Mouse (Mus musculus) heart, embryonic 10.5 days (tissue): Measurements from ENCODE around the gene Bdkrb1. TPM values are rescaled to one million over a fixed set of nuclear protein-coding genes. Genes with fewer than 3 reads are reported as not detected.

Source experiments
- DNase-seq: peaks from one replicate; pipeline ENCODE4 v3.0.0-alpha.2; 2017; ENCODE audit warnings: low spot score
- H3K27ac ChIP-seq: fragments of 300-500 bp; sonication (generic); 2 replicates; pipeline ENCODE4 v1.5.1; 2016; ENCODE audit warnings: mild to moderate bottlenecking
- H3K27me3 ChIP-seq: fragments of 300-500 bp; sonication (generic); 2 replicates; pipeline ENCODE4 v1.6.1; 2016; ENCODE audit warnings: mild to moderate bottlenecking; ENCODE audit not compliant: poor library complexity, insufficient read depth, severe bottlenecking
- H3K36me3 ChIP-seq: fragments of 300-500 bp; sonication (generic); 2 replicates; pipeline ENCODE4 v1.6.1; 2016; ENCODE audit warnings: mild to moderate bottlenecking, moderate library complexity
- H3K4me1 ChIP-seq: fragments of 300-500 bp; sonication (generic); 2 replicates; pipeline ENCODE4 v1.6.1; 2016; ENCODE audit warnings: mild to moderate bottlenecking
- H3K4me3 ChIP-seq: fragments of 300-500 bp; sonication (generic); 2 replicates; pipeline ENCODE4 v1.5.1; 2016; ENCODE audit warnings: mild to moderate bottlenecking, moderate library complexity
- H3K9me3 ChIP-seq: fragments of 300-500 bp; sonication (generic); 2 replicates; pipeline ENCODE4 v1.6.1; 2016; ENCODE audit warnings: mild to moderate bottlenecking, moderate library complexity
- WGBS: fragments of 180-500 bp; shearing (Covaris S2); methylation state at CpG from one replicate; pipeline ENCODE4 v1.1.7; 2016; 5-methylcytosine and 5-hydroxymethylcytosine counted together
- polyA plus RNA-seq: library from polyadenylated mRNA; unstranded; fragments of >200 nt; fragmentation: Nextera tagmentation; extraction: Ambion mirVana; gene quantifications from 2 replicates; pipeline ENCODE4 v1.2.1, GENCODE M21; 2016

Bdkrb1 gene
- polyA plus RNA-seq, result 0.22 TPM in 1 of 2 replicates, not detected in the other

DNA sequence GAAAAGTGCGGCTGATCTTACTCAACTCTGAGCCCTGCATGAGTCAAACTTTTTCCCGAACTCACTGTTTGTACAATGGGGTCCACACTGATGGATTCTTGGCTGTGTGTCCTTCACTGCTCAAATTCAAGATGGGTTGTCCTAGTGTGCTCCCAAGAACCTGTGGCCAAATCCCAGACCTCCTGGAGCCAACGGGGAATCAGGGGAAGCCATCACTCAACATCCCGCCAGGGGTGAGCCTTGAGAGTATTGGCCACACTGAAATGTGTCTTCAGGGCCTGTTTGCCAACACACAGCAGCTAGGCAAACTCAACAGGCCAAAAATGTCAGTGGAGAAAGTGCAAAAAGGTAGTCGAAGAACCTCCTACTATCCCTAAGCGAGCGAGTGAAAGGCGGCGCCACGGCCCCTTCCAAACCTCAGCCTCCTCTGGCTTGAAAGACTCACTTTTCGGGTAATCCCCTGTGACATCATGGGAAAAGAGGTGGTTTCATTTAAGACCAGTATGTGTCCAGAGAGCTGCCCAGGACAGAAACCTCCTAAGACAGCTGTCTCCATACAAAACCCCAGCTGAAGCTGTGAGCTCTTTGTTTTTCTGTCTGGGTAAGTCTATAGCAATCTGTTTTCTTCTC is at the start of gene Bdkrb1:
Gene Bdkrb1 (plus strand): TSS at position 505 of the 630 bp plus-strand sequence.
- Histone ChIP-seq H3K36me3 (no peaks in the 10 kb centered on the region), H3K4me3 (no peak within 1 kb of the TSS), H3K9me3 (no peaks in the 10 kb centered on the region), H3K27ac (no peak within 1 kb of the TSS), H3K27me3 (no peaks in the 10 kb centered on the region), H3K4me1 (peaks cover 31% of the 10 kb centered on the region; the same call in 1 of the 2 replicates)
- no peak for DNase-seq
- 75% methylated on average over 11 of the region's 11 CpGs for WGBS

DNA sequence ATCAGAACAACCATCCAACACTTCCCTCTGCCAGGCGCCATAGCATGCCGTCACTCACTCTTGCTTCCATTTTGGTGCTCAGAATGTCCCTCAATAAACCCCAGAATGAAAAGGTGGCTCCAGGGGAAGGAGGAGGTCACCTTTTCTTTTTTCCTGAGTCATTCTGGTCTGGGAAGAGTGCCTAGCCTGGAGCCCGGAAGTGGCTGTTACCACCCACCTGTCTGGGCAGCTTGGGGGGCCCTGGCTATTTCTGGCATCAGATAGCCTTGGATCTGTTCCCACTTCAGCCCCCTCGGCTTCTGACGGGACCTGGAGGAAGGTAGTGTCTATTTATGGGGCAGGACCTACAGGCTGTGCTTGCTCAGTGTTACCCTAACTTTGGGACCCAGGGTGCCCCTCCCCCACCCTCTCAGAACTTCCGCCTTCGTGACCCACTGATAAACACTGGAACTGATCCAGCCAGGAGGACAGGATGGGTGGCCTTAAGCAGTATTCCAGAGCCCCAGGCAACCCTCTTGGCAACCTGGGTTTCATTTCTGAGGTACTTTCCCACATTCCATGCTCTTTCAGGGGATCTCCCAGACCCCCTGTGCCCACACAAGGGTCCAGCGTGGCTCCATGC is 48.6 kb upstream of the Bdkrb1 start:
- DNase-seq, result no peak
- Histone ChIP-seq H3K4me3 (no peak overlapping the region), H3K27me3 (peaks cover 4% of the 10 kb centered on the region), H3K4me1 (peaks cover 56% of the 10 kb centered on the region), H3K27ac (peak overlapping the region; percentile 86), H3K9me3 (no peaks in the 10 kb centered on the region), H3K36me3 (no peaks in the 10 kb centered on the region)
- 44% methylated on average over 8 of the region's 8 CpGs for WGBS

DNA sequence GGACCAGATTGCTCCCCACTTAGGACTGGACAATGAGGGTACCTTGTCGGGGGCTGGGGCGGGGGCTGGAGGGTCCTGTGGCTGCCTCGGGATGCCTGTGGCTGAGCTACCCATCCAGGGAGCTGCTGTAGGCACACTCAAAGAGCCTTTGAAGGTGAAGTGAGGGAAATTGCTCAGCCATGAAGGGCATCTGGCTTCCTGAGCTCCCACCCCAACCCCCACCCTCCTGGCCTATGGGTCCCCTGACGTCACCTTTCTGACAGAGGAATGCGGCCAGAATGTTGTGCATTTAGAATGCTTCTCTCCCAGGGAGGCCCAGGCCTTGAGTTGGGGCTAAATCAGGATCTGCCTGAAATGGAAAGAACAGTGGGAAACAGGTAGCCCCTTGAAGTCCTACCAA is 47.7 kb upstream of the Bdkrb1 start:
- Histone ChIP-seq H3K4me3 (0 out of 2 replicates have a peak overlapping the region, but pooled peaks have one; percentile 2), H3K4me1 (peaks cover 52% of the 10 kb centered on the region), H3K9me3 (no peaks in the 10 kb centered on the region), H3K36me3 (no peaks in the 10 kb centered on the region), H3K27me3 (peaks cover 4% of the 10 kb centered on the region), H3K27ac (peak overlapping the region; percentile 86)
- DNase-seq, result peak; percentile 82
- WGBS, result 39% methylated on average over 5 of the region's 5 CpGs

DNA sequence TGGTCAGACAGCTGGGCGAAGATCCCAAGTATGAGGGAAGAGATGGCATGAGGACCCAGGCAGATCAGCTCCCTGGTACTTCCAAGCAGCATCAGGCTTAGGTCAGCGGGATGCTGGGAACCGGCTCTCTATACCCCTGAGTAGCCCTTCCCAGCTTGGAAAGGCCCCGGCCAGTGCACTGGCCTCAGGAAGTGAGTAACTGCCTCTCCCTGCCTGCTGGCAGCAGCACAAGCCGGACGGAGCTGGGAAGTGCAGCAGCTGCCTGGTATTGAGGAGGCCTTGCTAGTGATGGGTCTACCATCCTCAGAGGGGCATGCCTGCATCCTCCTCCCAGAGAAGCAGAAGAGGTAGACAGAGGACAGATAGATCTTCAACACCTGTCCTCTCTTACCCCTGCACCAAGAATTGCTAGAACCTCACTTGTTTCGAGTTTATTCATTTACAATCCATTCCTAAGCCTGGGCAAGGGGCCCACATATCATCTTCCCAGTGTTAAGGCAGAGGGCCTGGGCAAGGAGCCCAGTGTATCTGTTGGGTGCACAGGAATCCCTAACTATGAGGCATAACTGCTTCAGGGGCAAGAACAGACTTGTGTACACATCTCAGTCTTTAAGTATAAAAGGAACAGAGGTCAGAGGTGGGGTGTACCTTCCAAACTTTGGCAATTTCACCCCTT is 45.5 kb upstream of the Bdkrb1 start:
- Histone ChIP-seq H3K27ac (peak overlapping the region; percentile 86; the same call in 1 of the 2 replicates), H3K36me3 (no peaks in the 10 kb centered on the region), H3K4me1 (peaks cover 58% of the 10 kb centered on the region), H3K4me3 (no peak overlapping the region), H3K9me3 (no peaks in the 10 kb centered on the region), H3K27me3 (peaks cover 20% of the 10 kb centered on the region)
- DNase-seq, result no peak
- 53% methylated on average over 7 of the region's 7 CpGs for WGBS

DNA sequence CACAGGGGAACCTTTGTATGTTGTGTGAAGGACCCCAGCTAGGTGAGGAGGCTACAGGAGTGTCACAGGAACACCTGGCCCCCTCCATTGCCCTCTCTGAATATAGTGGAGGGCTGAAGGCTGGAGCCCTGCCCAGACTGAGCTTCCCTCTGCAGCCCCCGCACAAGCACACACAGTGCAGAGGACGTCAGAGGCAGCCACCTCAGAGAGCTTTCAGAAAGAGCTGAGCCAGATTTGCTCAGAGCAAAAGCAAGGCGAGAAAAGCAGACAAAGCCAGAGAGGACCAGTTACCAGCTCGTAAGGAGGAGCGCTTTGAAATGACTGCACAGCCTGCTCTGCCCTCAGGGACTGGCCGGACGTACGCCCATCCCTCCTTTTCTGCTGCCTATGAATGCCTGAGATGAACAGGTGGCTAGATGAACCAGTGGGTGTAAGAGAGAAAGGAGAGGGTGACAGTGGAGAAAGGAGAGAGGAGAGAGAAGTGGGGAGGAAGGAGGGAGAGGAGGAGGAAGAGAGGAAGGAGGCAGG is 41.8 kb upstream of the Bdkrb1 start:
- DNase-seq, result no peak
- no peak overlapping the region for H3K4me3 ChIP-seq
- H3K27ac ChIP-seq, result peak overlapping the region; percentile 80
- H3K9me3 ChIP-seq, result no peaks in the 10 kb centered on the region
- 38% methylated on average over 8 of the region's 8 CpGs for WGBS
- peaks cover 51% of the 10 kb centered on the region for H3K27me3 ChIP-seq
- no peaks in the 10 kb centered on the region for H3K36me3 ChIP-seq
- H3K4me1 ChIP-seq, result peaks cover 67% of the 10 kb centered on the region

DNA sequence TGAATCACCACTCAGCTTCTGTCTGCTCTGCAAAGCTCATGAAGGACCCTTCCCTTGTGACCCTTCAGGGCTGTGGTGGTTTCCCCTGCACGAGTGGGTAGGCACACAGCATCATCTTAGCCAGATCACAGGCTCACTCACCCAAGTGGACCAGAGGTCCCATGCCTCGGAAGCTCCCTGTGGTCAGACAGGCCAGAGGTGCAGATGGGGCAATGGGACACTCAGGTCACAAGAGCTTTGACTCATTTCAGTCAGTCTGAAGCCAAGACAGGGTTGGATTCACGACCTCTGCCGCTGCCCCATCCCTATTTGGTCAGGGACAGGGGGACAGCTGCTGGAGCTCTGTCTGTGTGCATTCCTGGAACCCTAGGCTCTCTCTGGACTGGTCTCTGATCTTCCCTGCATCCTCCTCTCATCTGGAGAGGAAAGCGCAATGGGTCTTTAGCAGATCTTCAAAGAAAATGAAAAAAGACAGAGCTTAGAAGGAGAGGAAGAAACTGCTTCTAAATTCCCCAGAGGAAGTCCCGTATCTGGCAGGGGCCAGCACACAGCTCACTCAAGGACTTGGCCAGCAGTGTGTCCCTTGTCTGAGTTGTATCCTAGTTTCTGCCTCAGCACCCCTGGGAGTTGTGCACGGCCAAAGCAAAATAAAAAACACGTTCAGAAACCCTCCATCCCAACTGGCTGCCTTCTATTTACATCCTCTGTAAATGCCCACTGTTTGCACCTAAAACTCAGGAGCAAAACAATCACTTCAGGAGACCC is 40.6 kb upstream of the Bdkrb1 start:
- H3K4me3 ChIP-seq, result peak overlapping the region; percentile 60
- H3K9me3 ChIP-seq, result 0 out of 2 replicates have a peak, but pooled peaks cover 5% of the 10 kb centered on the region
- H3K4me1 ChIP-seq, result peaks cover 58% of the 10 kb centered on the region
- peak overlapping the region; percentile 80 for H3K27ac ChIP-seq
- WGBS, result 21% methylated on average over 8 of the region's 8 CpGs
- DNase-seq, result no peak
- H3K27me3 ChIP-seq, result peaks cover 51% of the 10 kb centered on the region
- 0 out of 2 replicates have a peak, but pooled peaks cover 4% of the 10 kb centered on the region for H3K36me3 ChIP-seq

DNA sequence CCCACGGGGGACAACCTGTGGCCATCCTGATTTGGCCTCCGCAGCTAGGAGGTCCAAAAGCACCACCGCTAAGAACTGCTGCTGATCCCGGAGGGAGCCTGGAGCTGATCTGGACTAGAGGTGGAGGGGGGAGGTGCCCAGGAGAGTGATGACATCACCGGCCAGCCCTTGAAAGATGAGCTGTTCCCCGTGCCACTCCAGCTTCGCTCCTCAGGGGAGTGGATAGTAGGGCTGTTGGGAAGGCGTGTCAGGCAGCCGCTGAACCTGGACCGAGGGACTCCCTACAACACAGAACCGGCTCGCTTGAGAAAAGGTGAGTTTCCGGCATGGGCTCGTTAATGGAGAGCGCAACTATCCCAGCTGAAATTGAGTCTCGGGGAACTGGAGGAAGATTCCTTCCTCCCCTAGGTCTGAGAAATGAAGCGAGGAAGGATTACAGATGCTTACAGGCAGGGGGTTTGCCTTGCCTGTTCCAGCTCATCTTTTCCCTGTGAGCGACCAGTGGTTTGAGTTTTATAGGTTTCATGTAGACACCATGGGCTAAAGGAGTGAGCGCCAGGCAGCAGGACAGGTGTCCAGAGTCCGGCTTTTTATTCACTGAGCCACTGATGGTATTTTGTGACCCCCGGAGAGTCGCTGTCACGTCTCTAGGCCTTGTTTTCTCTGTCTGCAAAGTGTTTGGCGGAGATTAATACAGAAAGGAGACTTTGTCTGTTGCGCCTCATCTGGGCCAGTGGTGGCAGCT is 39.8 kb upstream of the Bdkrb1 start, which contains the start of gene Bdkrb2:
Gene Bdkrb2 (plus strand): TSS at position 291 of the 745 bp plus-strand sequence.
- H3K9me3 ChIP-seq, result 0 out of 2 replicates have a peak, but pooled peaks cover 6% of the 10 kb centered on the region
- H3K36me3 ChIP-seq, result 0 out of 2 replicates have a peak, but pooled peaks cover 4% of the 10 kb centered on the region
- WGBS, result 3% methylated on average over 25 of the region's 25 CpGs
- H3K27ac ChIP-seq, result peak within 1 kb of the TSS; percentile 80
- peak within 1 kb of the TSS; percentile 60 for H3K4me3 ChIP-seq
- H3K27me3 ChIP-seq, result peaks cover 51% of the 10 kb centered on the region
- peaks cover 52% of the 10 kb centered on the region for H3K4me1 ChIP-seq
- DNase-seq, result peak; percentile 81

DNA sequence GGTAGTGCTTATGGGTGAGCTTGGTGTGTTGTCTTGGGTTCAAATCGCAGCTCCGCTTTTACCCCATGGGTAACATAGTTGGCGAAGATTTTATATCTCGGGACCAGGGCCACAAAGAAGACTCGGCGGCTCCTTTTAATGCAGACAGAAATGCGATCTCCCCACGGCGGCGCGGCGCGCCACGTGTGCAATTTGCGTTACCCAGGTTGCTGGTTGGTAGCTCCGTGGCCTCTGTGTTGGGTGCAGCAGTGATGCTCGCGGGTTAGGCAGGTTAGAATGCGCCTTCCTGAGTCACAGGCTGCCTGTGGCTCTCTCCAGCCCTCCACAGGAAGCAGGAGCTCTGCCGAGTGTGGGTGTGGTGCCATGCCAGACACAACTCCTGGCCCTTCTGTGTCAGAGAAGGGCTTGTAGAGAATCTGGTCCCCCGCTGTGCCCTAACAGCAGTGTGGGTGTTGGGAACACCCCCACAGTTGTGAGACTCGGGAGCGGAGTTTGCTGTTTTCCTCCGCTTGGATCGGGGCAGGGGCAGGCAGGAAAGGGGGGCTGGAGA is 39.1 kb upstream of the Bdkrb1 start:
- no peak for DNase-seq
- H3K27ac ChIP-seq, result peak overlapping the region; percentile 80
- peak overlapping the region; percentile 60 for H3K4me3 ChIP-seq
- peaks cover 51% of the 10 kb centered on the region for H3K27me3 ChIP-seq
- 0 out of 2 replicates have a peak, but pooled peaks cover 6% of the 10 kb centered on the region for H3K9me3 ChIP-seq
- 0 out of 2 replicates have a peak, but pooled peaks cover 4% of the 10 kb centered on the region for H3K36me3 ChIP-seq
- H3K4me1 ChIP-seq, result peaks cover 52% of the 10 kb centered on the region
- WGBS, result 9% methylated on average over 25 of the region's 25 CpGs

DNA sequence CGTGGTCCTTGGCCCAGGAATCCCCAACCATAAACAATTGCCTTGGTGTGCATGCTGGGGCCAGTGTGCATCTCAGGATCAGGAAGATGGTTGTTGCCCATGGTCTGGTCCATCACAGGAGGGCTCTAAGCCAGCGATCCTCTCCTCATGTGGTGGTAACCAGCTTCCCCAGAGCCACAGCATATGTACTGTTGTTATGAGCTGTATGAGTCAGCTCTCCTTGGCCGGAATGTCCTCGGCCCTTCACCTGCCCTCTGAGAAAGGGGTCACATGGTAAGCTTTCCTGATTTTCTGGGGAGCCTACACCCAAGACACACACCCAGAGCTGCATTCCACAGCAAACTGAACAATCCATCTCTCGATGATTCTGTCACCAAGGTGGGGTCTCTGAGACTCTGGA is 37.7 kb upstream of the Bdkrb1 start:
- Histone ChIP-seq H3K4me1 (peaks cover 53% of the 10 kb centered on the region), H3K27me3 (peaks cover 51% of the 10 kb centered on the region), H3K4me3 (no peak overlapping the region), H3K27ac (no peak overlapping the region), H3K36me3 (0 out of 2 replicates have a peak, but pooled peaks cover 4% of the 10 kb centered on the region), H3K9me3 (0 out of 2 replicates have a peak, but pooled peaks cover 6% of the 10 kb centered on the region)
- WGBS, result 77% methylated on average over 5 of the region's 5 CpGs
- DNase-seq, result no peak

DNA sequence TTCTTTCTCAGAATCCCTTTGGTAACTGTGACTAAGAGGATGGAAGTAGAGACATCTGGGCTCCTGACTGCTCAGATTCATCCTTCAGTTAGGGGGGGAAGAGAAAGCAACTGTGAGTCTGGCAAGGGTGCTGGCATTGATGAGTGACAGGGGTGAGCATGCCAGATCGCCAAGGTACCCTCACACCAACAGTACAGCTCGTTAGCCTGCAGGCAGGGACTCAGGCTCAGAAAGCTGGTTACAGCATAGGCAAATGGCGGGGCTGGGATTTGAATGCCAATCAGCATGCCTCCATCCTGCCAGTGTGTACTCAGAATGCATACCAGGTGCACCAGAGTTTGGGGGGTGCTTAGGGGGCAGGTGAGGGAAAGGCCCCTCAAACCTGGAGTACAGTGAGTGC is 31.0 kb upstream of the Bdkrb1 start:
- Histone ChIP-seq H3K27ac (0 out of 2 replicates have a peak overlapping the region, but pooled peaks have one; percentile 18), H3K9me3 (0 out of 2 replicates have a peak, but pooled peaks cover 5% of the 10 kb centered on the region), H3K4me1 (peaks cover 23% of the 10 kb centered on the region), H3K36me3 (0 out of 2 replicates have a peak, but pooled peaks cover 2% of the 10 kb centered on the region), H3K4me3 (no peak overlapping the region), H3K27me3 (no peaks in the 10 kb centered on the region)
- 69% methylated on average over 3 of the region's 3 CpGs for WGBS
- no peak for DNase-seq

DNA sequence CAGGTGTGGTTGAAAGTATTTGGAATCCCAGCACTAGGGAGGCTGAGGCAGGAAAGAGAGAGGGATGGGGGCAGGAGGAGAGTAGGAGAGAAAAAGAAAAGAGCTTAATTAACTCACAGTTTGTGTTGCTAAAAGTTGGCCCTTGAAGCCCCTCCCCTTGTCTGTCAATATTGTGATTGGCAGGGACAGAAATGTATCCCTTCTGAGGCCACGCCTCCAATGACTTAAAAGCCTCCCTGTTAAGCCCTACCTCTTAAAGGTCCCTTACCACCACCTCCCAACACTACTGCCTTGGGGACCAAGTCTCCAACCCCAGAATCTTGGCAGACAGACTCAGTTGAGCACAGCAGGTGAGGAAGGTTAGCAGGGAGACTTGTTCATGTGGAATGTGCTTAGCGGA is 30.3 kb upstream of the Bdkrb1 start:
- H3K4me1 ChIP-seq, result peaks cover 23% of the 10 kb centered on the region
- H3K27ac ChIP-seq, result no peak overlapping the region
- no peaks in the 10 kb centered on the region for H3K36me3 ChIP-seq
- no peak for DNase-seq
- H3K27me3 ChIP-seq, result no peaks in the 10 kb centered on the region
- H3K4me3 ChIP-seq, result no peak overlapping the region
- 72% methylated on average over 2 of the region's 2 CpGs for WGBS
- no peaks in the 10 kb centered on the region for H3K9me3 ChIP-seq
